Mouse (Mus musculus): ENCODE data around the gene Bhlha15. TPM values are rescaled to one million over a fixed set of nuclear protein-coding genes. Genes with fewer than 3 reads are reported as not detected.

Gene Bhlha15
- polyA plus RNA-seq, 1 experiment from 2014 or later = not detected

GRCm38 (mm10) chr5:144162813-144163517 lies 27.1 kb upstream of the Bhlha15 start:
- H3K4me2 ChIP-seq (ENCODE audit: low read length) = no peak overlapping the region
- H3K27ac ChIP-seq (replicated peaks; ENCODE audit: low read depth, low read length) = no peak overlapping the region
- DNase-seq = no peak
- 86% methylated on average over 10 of the region's 10 CpGs for WGBS
- no peak overlapping the region for H3K4me3 ChIP-seq (replicated peaks; ENCODE audit: low read depth, low read length)
- H3K9ac ChIP-seq (replicated peaks; ENCODE audit: low read length) = no peak overlapping the region
- no peak for ATAC-seq (ENCODE audit: low FRiP score, low TSS enrichment)
- H3K27me3 ChIP-seq (ENCODE audit: control insufficient read depth, insufficient read depth, low read length) = no peaks in the 10 kb centered on the region
- H3K36me3 ChIP-seq (ENCODE audit: control insufficient read depth, insufficient read depth, low read length) = peaks cover 46% of the 10 kb centered on the region
- H3K9me3 ChIP-seq (ENCODE audit: control insufficient read depth, low read length) = no peaks in the 10 kb centered on the region
- no peaks in the 10 kb centered on the region for H3K4me1 ChIP-seq (ENCODE audit: control insufficient read depth, insufficient read depth, low read length)

GRCm38 (mm10) chr5:144165756-144166155 lies 24.3 kb upstream of the Bhlha15 start:
- DNase-seq = no peak

GRCm38 (mm10) chr5:144169275-144169975 lies 20.7 kb upstream of the Bhlha15 start:
- ATAC-seq (ENCODE audit: low FRiP score, low TSS enrichment) (no peak), DNase-seq (no peak)
- Histone ChIP-seq H3K9me3 (ENCODE audit: control insufficient read depth, low read length) (no peaks in the 10 kb centered on the region), H3K4me3 (replicated peaks; ENCODE audit: low read depth, low read length) (no peak overlapping the region), H3K27me3 (ENCODE audit: control insufficient read depth, insufficient read depth, low read length) (no peaks in the 10 kb centered on the region), H3K4me2 (ENCODE audit: low read length) (no peak overlapping the region), H3K27ac (replicated peaks; ENCODE audit: low read depth, low read length) (no peak overlapping the region), H3K36me3 (ENCODE audit: control insufficient read depth, insufficient read depth, low read length) (peaks cover 63% of the 10 kb centered on the region), H3K4me1 (ENCODE audit: control insufficient read depth, insufficient read depth, low read length) (no peaks in the 10 kb centered on the region), H3K9ac (replicated peaks; ENCODE audit: low read length) (no peak overlapping the region)
- WGBS = 90% methylated on average over 8 of the region's 8 CpGs

More at GRCm38 (mm10) chr5:144165756-144166155, 24.3 kb upstream of the Bhlha15 start:
- Histone ChIP-seq H3K27ac (replicated peaks; ENCODE audit: low read depth, low read length) (no peak overlapping the region), H3K27me3 (ENCODE audit: control insufficient read depth, insufficient read depth, low read length) (no peaks in the 10 kb centered on the region), H3K9ac (replicated peaks; ENCODE audit: low read length) (no peak overlapping the region), H3K9me3 (ENCODE audit: control insufficient read depth, low read length) (no peaks in the 10 kb centered on the region), H3K4me2 (ENCODE audit: low read length) (no peak overlapping the region), H3K4me3 (replicated peaks; ENCODE audit: low read depth, low read length) (no peak overlapping the region), H3K4me1 (ENCODE audit: control insufficient read depth, insufficient read depth, low read length) (no peaks in the 10 kb centered on the region), H3K36me3 (ENCODE audit: control insufficient read depth, insufficient read depth, low read length) (peaks cover 42% of the 10 kb centered on the region)
- no peak for ATAC-seq (ENCODE audit: low FRiP score, low TSS enrichment)
- WGBS = 88% methylated on average over 3 of the region's 3 CpGs

GRCm38 (mm10) chr5:144173648-144174047 lies 16.4 kb upstream of the Bhlha15 start:
- Histone ChIP-seq H3K9ac (replicated peaks; ENCODE audit: low read length) (no peak overlapping the region), H3K27me3 (ENCODE audit: control insufficient read depth, insufficient read depth, low read length) (no peaks in the 10 kb centered on the region), H3K4me3 (replicated peaks; ENCODE audit: low read depth, low read length) (no peak overlapping the region), H3K27ac (replicated peaks; ENCODE audit: low read depth, low read length) (no peak overlapping the region), H3K4me2 (ENCODE audit: low read length) (no peak overlapping the region), H3K9me3 (ENCODE audit: control insufficient read depth, low read length) (no peaks in the 10 kb centered on the region), H3K36me3 (ENCODE audit: control insufficient read depth, insufficient read depth, low read length) (peaks cover 76% of the 10 kb centered on the region), H3K4me1 (ENCODE audit: control insufficient read depth, insufficient read depth, low read length) (no peaks in the 10 kb centered on the region)
- ATAC-seq (ENCODE audit: low FRiP score, low TSS enrichment) (no peak), DNase-seq (no peak)
- WGBS = 95% methylated on average over 18 of the region's 18 CpGs

GRCm38 (mm10) chr5:144178216-144178615 lies 11.9 kb upstream of the Bhlha15 start:
- ATAC-seq (ENCODE audit: low FRiP score, low TSS enrichment) (no peak), DNase-seq (no peak)
- Histone ChIP-seq H3K9me3 (ENCODE audit: control insufficient read depth, low read length) (no peaks in the 10 kb centered on the region), H3K36me3 (ENCODE audit: control insufficient read depth, insufficient read depth, low read length) (peaks cover 56% of the 10 kb centered on the region), H3K27me3 (ENCODE audit: control insufficient read depth, insufficient read depth, low read length) (no peaks in the 10 kb centered on the region), H3K4me2 (ENCODE audit: low read length) (no peak overlapping the region), H3K9ac (replicated peaks; ENCODE audit: low read length) (no peak overlapping the region), H3K4me1 (ENCODE audit: control insufficient read depth, insufficient read depth, low read length) (no peaks in the 10 kb centered on the region), H3K4me3 (replicated peaks; ENCODE audit: low read depth, low read length) (no peak overlapping the region), H3K27ac (replicated peaks; ENCODE audit: low read depth, low read length) (no peak overlapping the region)
- 58% methylated on average over 6 of the region's 6 CpGs for WGBS

- 95% methylated on average over 7 of the region's 7 CpGs for WGBS
- DNase-seq = no peak
- peaks cover 52% of the 10 kb centered on the region for H3K36me3 ChIP-seq (ENCODE audit: control insufficient read depth, insufficient read depth, low read length)
Observed at GRCm38 (mm10) chr5:144181249-144181648, 8.8 kb upstream of the Bhlha15 start.

GRCm38 (mm10) chr5:144182542-144183247 lies 7.4 kb upstream of the Bhlha15 start:
- Histone ChIP-seq H3K9ac (replicated peaks; ENCODE audit: low read length) (no peak overlapping the region), H3K4me3 (replicated peaks; ENCODE audit: low read depth, low read length) (no peak overlapping the region), H3K4me2 (ENCODE audit: low read length) (no peak overlapping the region), H3K27me3 (ENCODE audit: control insufficient read depth, insufficient read depth, low read length) (no peaks in the 10 kb centered on the region), H3K9me3 (ENCODE audit: control insufficient read depth, low read length) (no peaks in the 10 kb centered on the region), H3K27ac (replicated peaks; ENCODE audit: low read depth, low read length) (no peak overlapping the region), H3K36me3 (ENCODE audit: control insufficient read depth, insufficient read depth, low read length) (peaks cover 45% of the 10 kb centered on the region), H3K4me1 (ENCODE audit: control insufficient read depth, insufficient read depth, low read length) (no peaks in the 10 kb centered on the region)
- 88% methylated on average over 20 of the region's 20 CpGs for WGBS
- DNase-seq (no peak), ATAC-seq (ENCODE audit: low FRiP score, low TSS enrichment) (no peak)

More at GRCm38 (mm10) chr5:144181249-144181648, 8.8 kb upstream of the Bhlha15 start:
- ATAC-seq (ENCODE audit: low FRiP score, low TSS enrichment) = no peak
- H3K27me3 ChIP-seq (ENCODE audit: control insufficient read depth, insufficient read depth, low read length) = no peaks in the 10 kb centered on the region
- H3K4me3 ChIP-seq (replicated peaks; ENCODE audit: low read depth, low read length) = no peak overlapping the region
- H3K9me3 ChIP-seq (ENCODE audit: control insufficient read depth, low read length) = no peaks in the 10 kb centered on the region
- no peaks in the 10 kb centered on the region for H3K4me1 ChIP-seq (ENCODE audit: control insufficient read depth, insufficient read depth, low read length)
- H3K4me2 ChIP-seq (ENCODE audit: low read length) = no peak overlapping the region
- no peak overlapping the region for H3K9ac ChIP-seq (replicated peaks; ENCODE audit: low read length)
- no peak overlapping the region for H3K27ac ChIP-seq (replicated peaks; ENCODE audit: low read depth, low read length)

- peaks cover 41% of the 10 kb centered on the region for H3K36me3 ChIP-seq (ENCODE audit: control insufficient read depth, insufficient read depth, low read length)
- no peak for ATAC-seq (ENCODE audit: low FRiP score, low TSS enrichment)
Observed at GRCm38 (mm10) chr5:144183248-144183559, 6.9 kb upstream of the Bhlha15 start.

More at GRCm38 (mm10) chr5:144183248-144183559, 6.9 kb upstream of the Bhlha15 start:
- no peak overlapping the region for H3K27ac ChIP-seq (replicated peaks; ENCODE audit: low read depth, low read length)
- H3K4me1 ChIP-seq (ENCODE audit: control insufficient read depth, insufficient read depth, low read length) = no peaks in the 10 kb centered on the region
- no peak overlapping the region for H3K4me2 ChIP-seq (ENCODE audit: low read length)
- no peak for DNase-seq
- 89% methylated on average over 8 of the region's 8 CpGs for whole genome bisulfite sequencing
- H3K4me3 ChIP-seq (replicated peaks; ENCODE audit: low read depth, low read length) = no peak overlapping the region
- H3K9me3 ChIP-seq (ENCODE audit: control insufficient read depth, low read length) = no peaks in the 10 kb centered on the region
- H3K9ac ChIP-seq (replicated peaks; ENCODE audit: low read length) = no peak overlapping the region
- no peaks in the 10 kb centered on the region for H3K27me3 ChIP-seq (ENCODE audit: control insufficient read depth, insufficient read depth, low read length)

Data from midbrain, embryonic 14.5 days (tissue).